Mouse (Mus musculus) forebrain, postnatal 0 days (tissue): Measurements from ENCODE around the gene Tnnt1. TPM values are rescaled to one million over a fixed set of nuclear protein-coding genes. Genes with fewer than 3 reads are reported as not detected.
"Not testable (repeated sequence)": the region's sequence is repeated elsewhere in the genome, so short reads cannot be mapped to it uniquely, and the experiment has no call there.

Source experiments
- ATAC-seq: fragments of 200-750 bp; cut with Nextera tagmentation; 2 replicates; pipeline ENCODE4 v1.8.0; 2017; ENCODE audit warnings: mild to moderate bottlenecking, moderate library complexity
- DNase-seq: peaks from one replicate; pipeline ENCODE4 v3.0.0-alpha.2; 2015
- H3K27ac ChIP-seq: fragments of 300-500 bp; sonication (generic); 2 replicates; pipeline ENCODE4 v1.5.1; 2014; ENCODE audit warnings: low read depth, mild to moderate bottlenecking, antibody characterized with exemption, low read length, moderate library complexity, mixed read lengths
- H3K27me3 ChIP-seq: fragments of 300-500 bp; sonication (generic); 2 replicates; pipeline ENCODE4 v1.6.1; 2014; ENCODE audit warnings: mild to moderate bottlenecking, low read length, mixed read lengths; ENCODE audit not compliant: insufficient read depth
- H3K36me3 ChIP-seq: fragments of 300-500 bp; sonication (generic); 2 replicates; pipeline ENCODE4 v1.6.1; 2014; ENCODE audit warnings: mild to moderate bottlenecking, moderate library complexity; ENCODE audit not compliant: insufficient read depth
- H3K4me1 ChIP-seq: fragments of 300-500 bp; sonication (generic); 2 replicates; pipeline ENCODE4 v1.6.1; 2014; ENCODE audit warnings: antibody characterized with exemption; ENCODE audit not compliant: insufficient read depth
- H3K4me2 ChIP-seq: fragments of 300-500 bp; sonication (generic); 2 replicates; pipeline ENCODE4 v1.6.1; 2014; ENCODE audit warnings: low read depth, mild to moderate bottlenecking, moderate library complexity
- H3K4me3 ChIP-seq: fragments of 300-500 bp; sonication (generic); 2 replicates; pipeline ENCODE4 v1.5.1; 2014; ENCODE audit warnings: low read depth, low read length, mixed read lengths
- H3K9ac ChIP-seq: fragments of 300-500 bp; sonication (generic); 2 replicates; pipeline ENCODE4 v1.6.1; 2014; ENCODE audit warnings: mild to moderate bottlenecking
- H3K9me3 ChIP-seq: fragments of 300-500 bp; sonication (generic); 2 replicates; pipeline ENCODE4 v1.6.1; 2016; ENCODE audit warnings: low read length
- CTCF ChIP-seq: sonication (generic); IDR thresholded peaks from 2 replicates; pipeline ENCODE4 v1.5.1; 2016; ENCODE audit warnings: antibody characterized with exemption, control low read depth, low read depth
- WGBS: fragments of 180-500 bp; shearing (Covaris S2); extraction: QIAGEN DNeasy Blood & Tissue Kit; methylation state at CpG from one replicate; pipeline ENCODE4 v1.1.7; 2014; 5-methylcytosine and 5-hydroxymethylcytosine counted together
- polyA plus RNA-seq: library from polyadenylated mRNA; unstranded; fragments of >200 nt; fragmentation: Nextera tagmentation; extraction: Ambion mirVana; gene quantifications from 2 replicates; pipeline ENCODE4 v1.2.1, GENCODE M21; 2015
- total RNA-seq: library from RNA; depleted of rRNA; stranded (reverse); fragments of >200 nt; gene quantifications from 2 replicates; pipeline ENCODE4 v1.2.3, GENCODE M21; 2014

Tnnt1 gene
- total and polyA plus RNA-seq, 2 experiments from 2014 or later: 2.9 to 3.9 TPM

DNA sequence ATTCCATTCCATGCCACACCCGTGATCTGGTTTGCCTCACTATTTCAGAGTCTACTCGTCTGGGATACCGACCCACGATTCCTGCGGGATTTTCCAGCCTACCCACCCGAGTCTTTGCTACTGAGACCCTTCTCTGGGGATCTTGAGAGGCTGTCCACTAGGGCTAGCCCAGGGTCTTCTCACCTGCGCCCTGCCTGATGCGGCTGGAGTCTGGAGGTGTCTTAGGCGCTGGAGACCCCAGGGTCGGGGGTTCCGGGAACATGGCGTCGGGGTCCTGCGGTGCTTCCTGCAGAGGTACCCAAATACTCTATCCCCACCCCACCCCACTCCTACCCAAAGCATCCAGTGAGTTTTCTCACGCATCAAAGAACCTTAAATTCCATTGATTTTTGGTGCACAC is 29.9 kb upstream of the Tnnt1 start:
- Histone ChIP-seq H3K4me3 (peak overlapping the region; percentile 61), H3K36me3 (peaks cover 20% of the 10 kb centered on the region), H3K9me3 (no peaks in the 10 kb centered on the region), H3K4me1 (peaks cover 9% of the 10 kb centered on the region), H3K9ac (peak overlapping the region; percentile 84), H3K27me3 (no peaks in the 10 kb centered on the region), H3K27ac (peak overlapping the region; percentile 94), H3K4me2 (peak overlapping the region; percentile 70)
- DNase-seq (peak; percentile 17), ATAC-seq (no peak; the same call in 1 of the 2 replicates)
- no peak for TF ChIP-seq CTCF
- 69% methylated on average over 15 of the region's 15 CpGs for WGBS

DNA sequence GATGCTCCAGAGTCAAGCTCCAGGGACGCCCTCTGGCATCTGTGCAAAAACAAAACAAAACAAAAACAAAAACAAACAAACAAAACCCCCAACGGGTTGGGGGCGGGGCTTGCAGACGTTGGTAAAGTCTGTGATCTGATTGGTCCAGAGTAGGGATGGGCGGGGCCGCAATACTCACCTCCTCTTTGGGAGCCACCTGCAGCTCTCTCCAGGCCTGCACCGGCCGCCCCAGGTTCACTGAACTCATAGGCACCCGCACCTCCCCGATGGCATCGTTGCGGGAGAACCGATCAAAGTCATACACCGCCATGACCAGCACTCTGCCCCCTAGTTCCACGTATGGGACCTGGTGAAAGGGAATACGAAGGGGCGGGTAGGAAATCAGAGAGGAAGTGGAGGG is 25.8 kb upstream of the Tnnt1 start:
- no peak overlapping the region for H3K4me2 ChIP-seq
- H3K9me3 ChIP-seq: no peaks in the 10 kb centered on the region
- no peak overlapping the region for H3K4me3 ChIP-seq
- no peak for ATAC-seq
- H3K27me3 ChIP-seq: no peaks in the 10 kb centered on the region
- 36% methylated on average over 17 of the region's 17 CpGs for WGBS
- H3K9ac ChIP-seq: no peak overlapping the region
- no peak overlapping the region for H3K27ac ChIP-seq
- peaks cover 40% of the 10 kb centered on the region for H3K36me3 ChIP-seq
- TF ChIP-seq CTCF: no peak
- DNase-seq: no peak
- H3K4me1 ChIP-seq: peaks cover 9% of the 10 kb centered on the region

DNA sequence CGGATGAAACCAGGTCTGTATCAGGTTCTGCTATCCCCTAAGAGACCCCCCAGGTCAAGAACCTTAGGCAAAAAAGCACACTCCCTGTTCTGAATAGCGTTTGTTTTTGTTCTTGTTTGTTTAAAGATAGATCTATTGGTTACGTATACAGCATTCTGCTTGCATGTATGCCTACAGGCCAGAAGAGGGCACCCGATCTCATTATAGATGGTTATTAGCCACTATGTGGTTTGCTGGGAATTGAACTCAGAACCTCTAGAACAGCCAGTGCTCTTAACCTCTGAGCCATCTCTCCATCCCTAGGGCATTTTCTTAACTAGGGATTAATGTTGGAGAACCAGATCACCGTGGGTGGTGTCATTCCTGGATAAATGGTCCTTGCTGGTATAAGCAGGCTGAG is 25.2 kb upstream of the Tnnt1 start:
- Histone ChIP-seq H3K27ac (no peak overlapping the region), H3K4me2 (no peak overlapping the region), H3K9me3 (no peaks in the 10 kb centered on the region), H3K27me3 (no peaks in the 10 kb centered on the region), H3K9ac (no peak overlapping the region), H3K36me3 (peaks cover 40% of the 10 kb centered on the region), H3K4me1 (peaks cover 9% of the 10 kb centered on the region), H3K4me3 (no peak overlapping the region)
- TF ChIP-seq CTCF: no peak
- 68% methylated on average over 5 of the region's 5 CpGs for WGBS
- no peak for DNase-seq
- no peak for ATAC-seq

DNA sequence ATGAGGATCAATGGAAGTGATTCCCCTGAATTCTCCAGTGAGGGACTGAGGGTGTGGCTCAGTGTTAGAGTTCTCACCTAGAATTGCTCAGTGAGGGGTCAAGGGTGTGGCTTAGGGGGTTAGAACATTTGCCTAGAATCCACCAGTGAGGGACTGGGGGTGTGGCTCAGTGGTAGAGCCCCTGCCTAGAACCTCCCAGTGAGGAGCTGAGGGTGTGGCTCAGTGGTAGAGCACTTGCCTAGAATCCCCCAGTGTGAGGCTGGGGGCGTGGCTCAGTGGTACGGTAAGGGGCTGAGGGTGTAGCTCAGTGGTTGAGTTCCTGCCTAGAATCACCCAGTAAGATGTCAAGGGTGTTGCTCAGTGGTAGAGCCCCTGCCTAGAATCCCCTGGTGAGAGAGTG is 22.8 kb upstream of the Tnnt1 start:
- H3K9me3 ChIP-seq: no peaks in the 10 kb centered on the region
- H3K4me3 ChIP-seq: no peak overlapping the region
- 86% methylated on average over 2 of the region's 2 CpGs for WGBS
- no peak for DNase-seq
- no peaks in the 10 kb centered on the region for H3K4me1 ChIP-seq
- H3K4me2 ChIP-seq: no peak overlapping the region
- TF ChIP-seq CTCF: no peak
- no peaks in the 10 kb centered on the region for H3K27me3 ChIP-seq
- peak; percentile 26; the same call in 1 of the 2 replicates for ATAC-seq
- H3K9ac ChIP-seq: no peak overlapping the region
- H3K36me3 ChIP-seq: peaks cover 40% of the 10 kb centered on the region
- H3K27ac ChIP-seq: no peak overlapping the region

DNA sequence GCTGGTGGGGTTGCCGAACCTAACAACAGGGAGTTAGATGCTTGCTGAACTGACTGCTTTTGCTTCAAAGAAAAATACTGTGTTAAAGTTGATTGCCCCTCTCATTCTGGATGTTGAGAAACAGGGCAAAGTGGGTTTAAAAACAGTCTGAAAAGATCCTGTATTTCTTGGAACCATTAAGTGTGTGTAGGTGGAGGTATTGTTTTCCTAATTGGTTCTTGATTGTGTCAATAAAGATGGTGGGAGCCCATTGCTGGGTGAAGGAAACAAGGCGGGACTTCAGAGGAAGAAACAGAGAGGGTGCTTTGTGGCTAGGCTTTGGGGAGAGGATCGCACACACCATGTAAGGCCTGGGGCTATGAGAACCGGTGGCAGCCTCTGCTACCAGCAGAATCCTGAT is 21.0 kb upstream of the Tnnt1 start:
- 54% methylated on average over 4 of the region's 4 CpGs for WGBS

DNA sequence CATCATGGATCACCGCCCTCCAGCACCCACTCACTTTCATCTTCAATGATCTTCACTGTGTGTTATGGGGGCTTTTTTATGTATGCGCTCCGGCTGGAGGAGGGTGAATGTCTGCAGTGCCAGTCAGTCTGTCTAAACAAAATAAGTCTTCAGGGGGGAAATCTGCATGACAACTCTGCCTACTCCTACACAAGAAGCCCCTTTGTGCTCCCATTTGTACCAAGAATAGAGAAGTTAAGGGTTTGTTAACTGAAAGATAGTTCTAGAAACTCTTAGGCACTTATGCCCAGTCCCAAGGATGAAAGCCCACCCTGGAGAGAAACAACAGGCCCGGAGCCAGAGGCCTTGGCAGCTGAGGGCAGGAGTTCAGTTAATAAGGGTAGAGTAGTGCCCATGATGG is 20.2 kb upstream of the Tnnt1 start:
- Histone ChIP-seq H3K4me1 (no peaks in the 10 kb centered on the region), H3K36me3 (peaks cover 24% of the 10 kb centered on the region), H3K4me3 (no peak overlapping the region), H3K27me3 (no peaks in the 10 kb centered on the region), H3K4me2 (no peak overlapping the region), H3K27ac (no peak overlapping the region), H3K9ac (no peak overlapping the region), H3K9me3 (no peaks in the 10 kb centered on the region)
- 73% methylated on average over 4 of the region's 4 CpGs for WGBS
- TF ChIP-seq CTCF: no peak
- ATAC-seq (no peak), DNase-seq (no peak)

More for the DNA sequence above, 21.0 kb upstream of the Tnnt1 start:
- Histone ChIP-seq H3K4me2 (no peak overlapping the region), H3K9me3 (no peaks in the 10 kb centered on the region), H3K9ac (no peak overlapping the region), H3K4me1 (no peaks in the 10 kb centered on the region), H3K27ac (no peak overlapping the region), H3K36me3 (peaks cover 31% of the 10 kb centered on the region), H3K27me3 (no peaks in the 10 kb centered on the region), H3K4me3 (no peak overlapping the region)
- ATAC-seq (no peak), DNase-seq (no peak)
- no peak for TF ChIP-seq CTCF

DNA sequence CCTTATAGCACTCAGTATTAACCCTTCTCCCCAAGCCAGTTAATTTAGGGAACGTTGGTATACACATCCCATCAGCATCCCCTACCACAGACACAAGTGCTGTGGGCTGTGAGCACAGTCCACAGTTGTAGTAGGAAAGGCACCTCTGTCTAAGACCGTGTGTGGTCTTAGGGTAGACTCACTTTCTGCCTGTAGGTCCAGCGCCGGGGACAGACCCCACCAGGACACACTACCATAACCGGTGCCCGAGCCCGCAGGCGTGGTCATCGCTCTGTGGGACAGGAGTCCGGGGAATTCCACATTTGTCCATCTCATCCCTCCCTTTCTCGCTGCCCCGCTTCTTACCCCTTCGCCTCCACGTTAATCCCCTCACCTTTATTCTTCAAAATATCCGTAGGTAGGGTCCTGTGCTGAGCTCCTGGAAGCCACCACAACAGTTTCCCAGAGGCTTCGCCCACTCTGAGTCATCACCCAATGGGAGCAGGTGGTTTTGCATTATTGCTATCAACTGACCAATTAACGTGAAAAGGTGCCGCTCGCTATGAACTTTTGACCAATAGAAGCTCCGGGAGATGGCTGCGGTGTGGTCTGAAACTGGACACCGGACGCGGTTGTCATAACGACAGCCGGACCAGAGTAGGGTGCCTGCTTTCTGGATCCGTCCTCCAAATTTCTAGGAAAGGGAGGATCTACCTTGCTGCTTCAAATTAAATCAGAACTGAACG is 16.0 kb upstream of the Tnnt1 start, which contains the start of gene Dnaaf3:
Dnaaf3 (minus strand) TSS at position 449 of the 725 bp plus-strand sequence.
- TF ChIP-seq CTCF: no peak
- H3K4me1 ChIP-seq: no peaks in the 10 kb centered on the region
- no peak within 1 kb of the TSS for H3K9ac ChIP-seq
- peak within 1 kb of the TSS; percentile 38 for H3K4me2 ChIP-seq
- no peak within 1 kb of the TSS for H3K27ac ChIP-seq
- no peaks in the 10 kb centered on the region for H3K27me3 ChIP-seq
- 7% methylated on average over 28 of the region's 28 CpGs for WGBS
- peak; percentile 41 for DNase-seq
- peak within 1 kb of the TSS; percentile 18; the same call in 1 of the 2 replicates for H3K4me3 ChIP-seq
- ATAC-seq: peak; percentile 62
- no peaks in the 10 kb centered on the region for H3K36me3 ChIP-seq
- H3K9me3 ChIP-seq: no peaks in the 10 kb centered on the region

DNA sequence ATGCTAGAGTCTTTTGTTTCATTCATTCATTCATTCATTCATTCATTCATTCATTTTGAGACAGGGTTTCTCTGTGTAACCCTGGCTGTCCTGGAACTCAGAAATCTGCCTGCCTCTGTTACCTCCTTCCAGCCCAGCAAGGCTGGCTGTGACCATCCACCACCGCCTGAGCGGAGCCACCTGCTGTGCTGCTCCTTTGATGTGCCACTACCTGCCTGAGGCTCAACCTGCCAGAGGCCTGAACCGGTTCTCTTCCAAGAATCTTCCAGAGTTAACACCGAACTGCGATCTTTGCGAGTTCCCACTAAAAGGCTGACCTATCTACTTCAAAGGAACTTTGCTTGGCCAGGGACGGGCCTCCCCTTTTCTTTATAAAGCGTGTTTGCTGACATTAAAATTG is 14.0 kb upstream of the Tnnt1 start:
- H3K27ac ChIP-seq, H3K4me3 ChIP-seq, H3K36me3 ChIP-seq, DNase-seq, ATAC-seq, H3K27me3 ChIP-seq, H3K9me3 ChIP-seq, H3K9ac ChIP-seq, H3K4me2 ChIP-seq, H3K4me1 ChIP-seq: not testable (repeated sequence)
- 57% methylated on average over 7 of the region's 8 CpGs for WGBS
